Mouse (Mus musculus): ENCODE results near the gene Mettl21e. TPM values are rescaled to one million over a fixed set of nuclear protein-coding genes. Genes with fewer than 3 reads are reported as not detected.
"Not testable (repeated sequence)": the region's sequence is repeated elsewhere in the genome, so short reads cannot be mapped to it uniquely, and the experiment has no call there.

Mettl21e gene
- 0.15 and 3.1 TPM in 2 replicates for polyA plus RNA-seq (2015; fragmentation: Nextera tagmentation; extraction: Ambion mirVana)

- no peaks in the 10 kb centered on the region for H3K27me3 ChIP-seq (ENCODE audit: control insufficient read depth, insufficient read depth, low read length)
- H3K36me3 ChIP-seq (ENCODE audit: control insufficient read depth, insufficient read depth, low read length) = no peaks in the 10 kb centered on the region
- no peak within 1 kb of the TSS for H3K4me2 ChIP-seq (ENCODE audit: low read depth, low read length)
- 40% methylated on average over 1 of the region's 1 CpGs for WGBS
- H3K4me1 ChIP-seq (ENCODE audit: control insufficient read depth, insufficient read depth, low read length) = no peaks in the 10 kb centered on the region
- no peaks in the 10 kb centered on the region for H3K9me3 ChIP-seq (replicated peaks; ENCODE audit: control insufficient read depth, low read length)
- H3K9ac ChIP-seq (ENCODE audit: low read length) = no peak within 1 kb of the TSS
- no peak within 1 kb of the TSS; the same call in 1 of the 2 replicates for H3K27ac ChIP-seq (ENCODE audit: low read length)
- H3K4me3 ChIP-seq (replicated peaks; ENCODE audit: low read length) = no peak within 1 kb of the TSS
- peak; percentile 58 for ATAC-seq (ENCODE audit: insufficient read depth, low FRiP score)
Observed at GRCm38 (mm10) chr1:44218876-44219275, at the start of gene Mettl21e. TSS of gene Mettl21e (minus strand) at chr1:44218961.

GRCm38 (mm10) chr1:44240440-44240839 lies 21.7 kb upstream of the Mettl21e start:
- ATAC-seq (ENCODE audit: insufficient read depth, low FRiP score); H3K9me3 ChIP-seq (replicated peaks; ENCODE audit: control insufficient read depth, low read length); H3K4me3 ChIP-seq (replicated peaks; ENCODE audit: low read length); H3K36me3 ChIP-seq (ENCODE audit: control insufficient read depth, insufficient read depth, low read length); H3K27me3 ChIP-seq (ENCODE audit: control insufficient read depth, insufficient read depth, low read length); H3K4me2 ChIP-seq (ENCODE audit: low read depth, low read length); H3K27ac ChIP-seq (ENCODE audit: low read length); H3K9ac ChIP-seq (ENCODE audit: low read length); H3K4me1 ChIP-seq (ENCODE audit: control insufficient read depth, insufficient read depth, low read length): not testable (repeated sequence)
- WGBS = 52% methylated on average over 2 of the region's 2 CpGs

GRCm38 (mm10) chr1:44239969-44240368 lies 21.2 kb upstream of the Mettl21e start:
- Histone ChIP-seq H3K4me1 (ENCODE audit: control insufficient read depth, insufficient read depth, low read length) (no peaks in the 10 kb centered on the region), H3K4me3 (replicated peaks; ENCODE audit: low read length) (no peak overlapping the region), H3K36me3 (ENCODE audit: control insufficient read depth, insufficient read depth, low read length) (no peaks in the 10 kb centered on the region), H3K27me3 (ENCODE audit: control insufficient read depth, insufficient read depth, low read length) (no peaks in the 10 kb centered on the region), H3K9me3 (replicated peaks; ENCODE audit: control insufficient read depth, low read length) (no peaks in the 10 kb centered on the region), H3K27ac (ENCODE audit: low read length) (no peak overlapping the region), H3K4me2 (ENCODE audit: low read depth, low read length) (no peak overlapping the region), H3K9ac (ENCODE audit: low read length) (no peak overlapping the region)
- 80% methylated on average over 3 of the region's 3 CpGs for WGBS
- no peak for ATAC-seq (ENCODE audit: insufficient read depth, low FRiP score)

GRCm38 (mm10) chr1:44237305-44237704 lies 18.5 kb upstream of the Mettl21e start:
- Histone ChIP-seq H3K27ac (ENCODE audit: low read length) (no peak overlapping the region), H3K27me3 (ENCODE audit: control insufficient read depth, insufficient read depth, low read length) (no peaks in the 10 kb centered on the region), H3K4me3 (replicated peaks; ENCODE audit: low read length) (no peak overlapping the region), H3K4me1 (ENCODE audit: control insufficient read depth, insufficient read depth, low read length) (no peaks in the 10 kb centered on the region), H3K36me3 (ENCODE audit: control insufficient read depth, insufficient read depth, low read length) (no peaks in the 10 kb centered on the region), H3K9ac (ENCODE audit: low read length) (no peak overlapping the region), H3K9me3 (replicated peaks; ENCODE audit: control insufficient read depth, low read length) (no peaks in the 10 kb centered on the region), H3K4me2 (ENCODE audit: low read depth, low read length) (no peak overlapping the region)
- WGBS = 68% methylated on average over 2 of the region's 2 CpGs
- no peak for ATAC-seq (ENCODE audit: insufficient read depth, low FRiP score)

- H3K36me3 ChIP-seq (ENCODE audit: control insufficient read depth, insufficient read depth, low read length) = no peaks in the 10 kb centered on the region
- no peak overlapping the region for H3K4me2 ChIP-seq (ENCODE audit: low read depth, low read length)
- H3K27me3 ChIP-seq (ENCODE audit: control insufficient read depth, insufficient read depth, low read length) = no peaks in the 10 kb centered on the region
- 75% methylated on average over 2 of the region's 2 CpGs for WGBS
- H3K9ac ChIP-seq (ENCODE audit: low read length) = no peak overlapping the region
- H3K9me3 ChIP-seq (replicated peaks; ENCODE audit: control insufficient read depth, low read length) = no peaks in the 10 kb centered on the region
- H3K4me1 ChIP-seq (ENCODE audit: control insufficient read depth, insufficient read depth, low read length) = no peaks in the 10 kb centered on the region
- H3K4me3 ChIP-seq (replicated peaks; ENCODE audit: low read length) = no peak overlapping the region
- no peak overlapping the region for H3K27ac ChIP-seq (ENCODE audit: low read length)
- no peak for ATAC-seq (ENCODE audit: insufficient read depth, low FRiP score)
Observed at GRCm38 (mm10) chr1:44235311-44235710, 16.6 kb upstream of the Mettl21e start.

GRCm38 (mm10) chr1:44234531-44234930 lies 15.8 kb upstream of the Mettl21e start:
- 86% methylated on average over 2 of the region's 2 CpGs for WGBS
- not testable (repeated sequence) for H3K4me2 ChIP-seq (ENCODE audit: low read depth, low read length); H3K27ac ChIP-seq (ENCODE audit: low read length); ATAC-seq (ENCODE audit: insufficient read depth, low FRiP score); H3K36me3 ChIP-seq (ENCODE audit: control insufficient read depth, insufficient read depth, low read length); H3K9ac ChIP-seq (ENCODE audit: low read length); H3K27me3 ChIP-seq (ENCODE audit: control insufficient read depth, insufficient read depth, low read length); H3K9me3 ChIP-seq (replicated peaks; ENCODE audit: control insufficient read depth, low read length); H3K4me3 ChIP-seq (replicated peaks; ENCODE audit: low read length); H3K4me1 ChIP-seq (ENCODE audit: control insufficient read depth, insufficient read depth, low read length)

GRCm38 (mm10) chr1:44229044-44229443 lies 10.3 kb upstream of the Mettl21e start:
- Histone ChIP-seq H3K27ac (ENCODE audit: low read length) (no peak overlapping the region), H3K36me3 (ENCODE audit: control insufficient read depth, insufficient read depth, low read length) (no peaks in the 10 kb centered on the region), H3K27me3 (ENCODE audit: control insufficient read depth, insufficient read depth, low read length) (no peaks in the 10 kb centered on the region), H3K4me3 (replicated peaks; ENCODE audit: low read length) (no peak overlapping the region), H3K9me3 (replicated peaks; ENCODE audit: control insufficient read depth, low read length) (no peaks in the 10 kb centered on the region), H3K9ac (ENCODE audit: low read length) (no peak overlapping the region), H3K4me2 (ENCODE audit: low read depth, low read length) (no peak overlapping the region), H3K4me1 (ENCODE audit: control insufficient read depth, insufficient read depth, low read length) (no peaks in the 10 kb centered on the region)
- WGBS = 37% methylated on average over 2 of the region's 2 CpGs
- no peak for ATAC-seq (ENCODE audit: insufficient read depth, low FRiP score)

GRCm38 (mm10) chr1:44217118-44217517 lies 1.6 kb downstream of the Mettl21e start:
- Histone ChIP-seq H3K4me3 (replicated peaks; ENCODE audit: low read length) (no peak overlapping the region), H3K9me3 (replicated peaks; ENCODE audit: control insufficient read depth, low read length) (no peaks in the 10 kb centered on the region), H3K27ac (ENCODE audit: low read length) (no peak overlapping the region), H3K4me1 (ENCODE audit: control insufficient read depth, insufficient read depth, low read length) (no peaks in the 10 kb centered on the region), H3K9ac (ENCODE audit: low read length) (no peak overlapping the region), H3K4me2 (ENCODE audit: low read depth, low read length) (no peak overlapping the region), H3K36me3 (ENCODE audit: control insufficient read depth, insufficient read depth, low read length) (no peaks in the 10 kb centered on the region), H3K27me3 (ENCODE audit: control insufficient read depth, insufficient read depth, low read length) (no peaks in the 10 kb centered on the region)
- no peak for ATAC-seq (ENCODE audit: insufficient read depth, low FRiP score)
- WGBS = 55% methylated on average over 2 of the region's 2 CpGs

- ATAC-seq (ENCODE audit: insufficient read depth, low FRiP score) = peak; percentile 71
- no peak overlapping the region for H3K4me2 ChIP-seq (ENCODE audit: low read depth, low read length)
Observed at GRCm38 (mm10) chr1:44216352-44217116, 2.2 kb downstream of the Mettl21e start.

More at GRCm38 (mm10) chr1:44216352-44217116, 2.2 kb downstream of the Mettl21e start:
- Histone ChIP-seq H3K27ac (ENCODE audit: low read length) (peak overlapping the region; percentile 55), H3K4me3 (replicated peaks; ENCODE audit: low read length) (no peak overlapping the region), H3K4me1 (ENCODE audit: control insufficient read depth, insufficient read depth, low read length) (no peaks in the 10 kb centered on the region), H3K27me3 (ENCODE audit: control insufficient read depth, insufficient read depth, low read length) (no peaks in the 10 kb centered on the region), H3K9ac (ENCODE audit: low read length) (no peak overlapping the region), H3K36me3 (ENCODE audit: control insufficient read depth, insufficient read depth, low read length) (no peaks in the 10 kb centered on the region), H3K9me3 (replicated peaks; ENCODE audit: control insufficient read depth, low read length) (no peaks in the 10 kb centered on the region)
- WGBS = 38% methylated on average over 2 of the region's 2 CpGs

Measured in stomach, embryonic 16.5 days (tissue).